21 mouse cellular contexts compared by ENCODE assay signal in the genomic region with DNA sequence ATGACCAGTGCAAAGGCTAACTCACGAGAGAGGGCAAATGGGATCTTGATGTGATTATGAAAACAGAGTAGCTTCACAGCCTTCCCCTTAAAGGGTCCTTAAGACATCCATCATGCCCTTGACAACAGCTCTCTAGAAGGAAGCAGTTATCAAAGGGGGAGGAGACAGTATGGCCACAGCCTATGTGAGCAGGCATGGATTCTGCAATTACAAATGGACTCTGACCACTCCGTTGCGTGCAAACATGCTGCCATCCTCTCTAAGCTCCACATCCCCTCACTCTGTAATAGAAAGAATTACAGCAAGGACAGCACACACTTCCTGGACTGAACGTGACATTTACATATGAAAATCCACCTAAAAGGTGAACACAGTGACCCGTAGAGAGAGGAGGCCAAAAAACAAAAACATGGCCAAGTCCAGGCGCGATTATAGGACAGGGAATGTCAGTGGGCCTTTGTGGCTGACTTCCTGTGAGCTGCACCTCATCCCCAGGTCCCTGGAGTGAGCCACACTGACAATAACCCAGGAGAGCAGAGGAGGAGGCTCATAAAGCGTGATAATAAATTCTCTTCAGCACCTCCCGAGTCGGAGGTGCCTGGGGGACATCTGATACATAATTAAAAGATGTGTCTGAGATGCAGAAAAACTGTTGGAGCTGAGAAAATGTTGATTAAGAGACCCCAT. TPM values are rescaled to one million over a fixed set of nuclear protein-coding genes. Genes with fewer than 3 reads are reported as not detected.
DNase-seq lines count a peak whose midpoint lies in the region; ATAC-seq lines count a peak whose summit lies in the region.
"Had no signal": no experiment of that assay in that cellular context is flagged by ENCODE, and none has a peak within 500 bp of the region (broad histone marks: within the 10 kb centered on the region; RNA-seq: fewer than 3 reads in every experiment).

No protein-coding gene starts in this region.

- 70% methylated on average over 10 of the region's 10 CpGs for WGBS in forebrain, embryonic 12.5 days
- 83% methylated on average over 10 of the region's 10 CpGs for WGBS in forebrain, embryonic 10.5 days
- WGBS in neural tube, embryonic 11.5 days: 51% methylated on average over 10 of the region's 10 CpGs
- 51% methylated on average over 10 of the region's 10 CpGs for WGBS in midbrain, embryonic 14.5 days

- H3K9ac ChIP-seq in forebrain, embryonic 12.5 days: no peak overlapping the region
- H3K9ac ChIP-seq in neural tube, embryonic 11.5 days (ENCODE audit: low read length): no peak overlapping the region
- no peak overlapping the region for H3K9ac ChIP-seq in midbrain, embryonic 14.5 days (replicated peaks; ENCODE audit: low read length)
- H3K9ac ChIP-seq: embryonic facial prominence, embryonic 13.5 days; liver, embryonic 14.5 days; stomach, embryonic 15.5 days had no signal

- no peak overlapping the region for H3K4me2 ChIP-seq in forebrain, embryonic 12.5 days
- no peak overlapping the region for H3K4me2 ChIP-seq in neural tube, embryonic 11.5 days (ENCODE audit: low read depth)
- no peak overlapping the region for H3K4me2 ChIP-seq in midbrain, embryonic 14.5 days (ENCODE audit: low read length)
- H3K4me2 ChIP-seq: embryonic facial prominence, embryonic 13.5 days; stomach, embryonic 15.5 days had no signal

- H3K4me3 ChIP-seq in forebrain, embryonic 12.5 days (replicated peaks): no peak overlapping the region
- H3K4me3 ChIP-seq in forebrain, embryonic 10.5 days: no peak overlapping the region
- H3K4me3 ChIP-seq in neural tube, embryonic 11.5 days (ENCODE audit: low read depth, low read length): no peak overlapping the region
- no peak overlapping the region for H3K4me3 ChIP-seq in midbrain, embryonic 14.5 days (replicated peaks; ENCODE audit: low read depth, low read length)
- H3K4me3 ChIP-seq: embryonic facial prominence, embryonic 13.5 days; gastrocnemius, adult 2 months; heart, adult 2 months; stomach, embryonic 15.5 days had no signal

- DNase-seq in forebrain, embryonic 10.5 days (ENCODE audit: extremely low spot score, low spot score): no peak
- DNase-seq in neural tube, embryonic 11.5 days (ENCODE audit: low spot score): peak; percentile 23
- no peak for DNase-seq in neural tube, embryonic 10.5 days (ENCODE audit: extremely low spot score, low spot score)
- DNase-seq in midbrain, embryonic 14.5 days: peak; percentile 33
- DNase-seq in gastrocnemius, adult 18-20 months (ENCODE audit: low spot score): no peak
- DNase-seq in layer of hippocampus, adult 9-10 months (ENCODE audit: low spot score): no peak
- DNase-seq: adrenal gland, postnatal 25 days; cerebellum, postnatal 14 days; gastrocnemius, adult 2 months; heart, adult 2 months; kidney, postnatal 4 days; lung, postnatal 10 days; right cerebral cortex, adult 18-20 months; spleen, adult 18-20 months had no signal

- no peaks in the 10 kb centered on the region for H3K36me3 ChIP-seq in forebrain, embryonic 12.5 days (replicated peaks)
- no peaks in the 10 kb centered on the region for H3K36me3 ChIP-seq in forebrain, embryonic 10.5 days (replicated peaks)
- no peaks in the 10 kb centered on the region for H3K36me3 ChIP-seq in neural tube, embryonic 11.5 days (ENCODE audit: control insufficient read depth, insufficient read depth, low read length)
- H3K36me3 ChIP-seq in midbrain, embryonic 14.5 days (ENCODE audit: control insufficient read depth, insufficient read depth, low read length): no peaks in the 10 kb centered on the region
- H3K36me3 ChIP-seq: embryonic facial prominence, embryonic 13.5 days; stomach, embryonic 15.5 days had no signal

- H3K27ac ChIP-seq in forebrain, embryonic 12.5 days: peak overlapping the region; percentile 54; the same call in 1 of the 2 replicates
- H3K27ac ChIP-seq in forebrain, embryonic 10.5 days: no peak overlapping the region
- H3K27ac ChIP-seq in neural tube, embryonic 11.5 days (ENCODE audit: low read depth, low read length): peak overlapping the region; percentile 64
- peak overlapping the region; percentile 62 for H3K27ac ChIP-seq in midbrain, embryonic 14.5 days (replicated peaks; ENCODE audit: low read depth, low read length)
- H3K27ac ChIP-seq: embryonic facial prominence, embryonic 13.5 days; gastrocnemius, adult 2 months; heart, adult 2 months; liver, embryonic 14.5 days; stomach, embryonic 15.5 days had no signal

- peaks cover 19% of the 10 kb centered on the region for H3K4me1 ChIP-seq in forebrain, embryonic 12.5 days
- no peaks in the 10 kb centered on the region for H3K4me1 ChIP-seq in forebrain, embryonic 10.5 days
- 0 out of 2 replicates have a peak, but pooled peaks cover 4% of the 10 kb centered on the region for H3K4me1 ChIP-seq in neural tube, embryonic 11.5 days (ENCODE audit: control insufficient read depth, insufficient read depth, low read length)
- H3K4me1 ChIP-seq in midbrain, embryonic 14.5 days (ENCODE audit: control insufficient read depth, insufficient read depth, low read length): peaks cover 33% of the 10 kb centered on the region
- H3K4me1 ChIP-seq: embryonic facial prominence, embryonic 13.5 days; stomach, embryonic 15.5 days had no signal

- no peaks in the 10 kb centered on the region for H3K9me3 ChIP-seq in forebrain, embryonic 12.5 days
- no peaks in the 10 kb centered on the region for H3K9me3 ChIP-seq in forebrain, embryonic 10.5 days
- no peaks in the 10 kb centered on the region for H3K9me3 ChIP-seq in neural tube, embryonic 11.5 days (ENCODE audit: control insufficient read depth, low read length)
- no peaks in the 10 kb centered on the region for H3K9me3 ChIP-seq in midbrain, embryonic 14.5 days (ENCODE audit: control insufficient read depth, low read length)
- H3K9me3 ChIP-seq: embryonic facial prominence, embryonic 13.5 days; stomach, embryonic 15.5 days had no signal

- ATAC-seq in forebrain, embryonic 12.5 days (ENCODE audit: low FRiP score): 0 out of 2 replicates have a peak, but pooled peaks have one; percentile 27
- ATAC-seq in neural tube, embryonic 11.5 days (ENCODE audit: insufficient read depth, low FRiP score, low TSS enrichment): peak; percentile 71
- peak; percentile 37; the same call in 1 of the 2 replicates for ATAC-seq in midbrain, embryonic 14.5 days (ENCODE audit: low FRiP score, low TSS enrichment)
- ATAC-seq in frontal cortex, adult (ENCODE audit: low TSS enrichment): no peak

- no peaks in the 10 kb centered on the region for H3K27me3 ChIP-seq in forebrain, embryonic 12.5 days
- H3K27me3 ChIP-seq in forebrain, embryonic 10.5 days (ENCODE audit: poor library complexity, severe bottlenecking): no peaks in the 10 kb centered on the region
- H3K27me3 ChIP-seq in neural tube, embryonic 11.5 days (ENCODE audit: control insufficient read depth, insufficient read depth, low read length): no peaks in the 10 kb centered on the region
- no peaks in the 10 kb centered on the region for H3K27me3 ChIP-seq in midbrain, embryonic 14.5 days (ENCODE audit: control insufficient read depth, insufficient read depth, low read length)
- H3K27me3 ChIP-seq: CH12.LX; embryonic facial prominence, embryonic 13.5 days; stomach, embryonic 15.5 days had no signal

RNA-seq across cellular contexts. Expression of a gene that starts 24.4 kb away (rescaled TPM):
- polyA plus RNA-seq in forebrain, embryonic 12.5 days (2016; fragmentation: Nextera tagmentation; extraction: Ambion mirVana): 38.0 and 40.8 TPM in 2 replicates
- polyA plus RNA-seq in forebrain, embryonic 10.5 days (2016; fragmentation: Nextera tagmentation; extraction: Ambion mirVana): 2.6 and 5.4 TPM in 2 replicates
- polyA plus RNA-seq in neural tube, embryonic 11.5 days (2014; fragmentation: Nextera tagmentation; extraction: Ambion mirVana): 24.0 and 27.4 TPM in 2 replicates
- polyA plus RNA-seq in midbrain, embryonic 14.5 days (2014; fragmentation: Nextera tagmentation; extraction: Ambion mirVana): 60.4 and 87.2 TPM in 2 replicates
- total RNA-seq in gastrocnemius, adult 18-20 months (2021): under 1 TPM; 0.19 to 0.23 TPM
- total RNA-seq: megakaryocyte-erythroid progenitor cell, adult 5-6 weeks had no signal

Comparison
In these comparisons a context has a peak if more than half of its experiments do, and no peak if none do; other contexts are left out.
1. DNase-seq: peak in neural tube, embryonic 11.5 days (single experiment) and midbrain, embryonic 14.5 days (single experiment); none in forebrain, embryonic 10.5 days (single experiment), neural tube, embryonic 10.5 days (single experiment), gastrocnemius, adult 18-20 months (single experiment) and layer of hippocampus, adult 9-10 months (single experiment).